Mouse (Mus musculus) right cerebral cortex, adult 18-20 months (tissue): ENCODE measurements around the gene Klf7.

Experiments
- DNase-seq: peaks from one replicate; pipeline ENCODE4 v3.0.0; 2022; ENCODE audit warnings: mixed read lengths

Gene Klf7

GRCm38 (mm10) chr1:64060699-64061454 lies 61.2 kb downstream of the Klf7 start:
- DNase-seq: no peak

DNA sequence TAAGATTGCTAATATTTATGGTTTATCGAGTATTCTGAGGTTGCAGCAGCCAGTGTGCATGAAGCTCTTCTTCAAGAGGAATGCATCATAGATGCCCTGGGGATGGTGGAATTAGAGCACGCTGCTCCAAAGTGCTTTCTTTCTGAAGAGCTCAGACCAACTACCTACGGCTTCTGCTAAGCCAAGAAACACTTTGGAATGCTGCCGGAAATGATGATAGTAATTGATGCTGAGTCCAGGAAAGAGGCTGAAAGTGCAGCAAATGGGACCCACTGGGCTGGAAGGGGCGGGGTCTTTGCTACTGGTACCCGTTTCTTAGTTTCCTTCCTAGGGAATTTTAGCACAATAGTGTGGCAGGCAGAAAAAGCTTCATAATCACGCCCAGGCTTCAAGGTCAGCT lies 62.0 kb downstream of the Klf7 start:
- DNase-seq: no peak

DNA sequence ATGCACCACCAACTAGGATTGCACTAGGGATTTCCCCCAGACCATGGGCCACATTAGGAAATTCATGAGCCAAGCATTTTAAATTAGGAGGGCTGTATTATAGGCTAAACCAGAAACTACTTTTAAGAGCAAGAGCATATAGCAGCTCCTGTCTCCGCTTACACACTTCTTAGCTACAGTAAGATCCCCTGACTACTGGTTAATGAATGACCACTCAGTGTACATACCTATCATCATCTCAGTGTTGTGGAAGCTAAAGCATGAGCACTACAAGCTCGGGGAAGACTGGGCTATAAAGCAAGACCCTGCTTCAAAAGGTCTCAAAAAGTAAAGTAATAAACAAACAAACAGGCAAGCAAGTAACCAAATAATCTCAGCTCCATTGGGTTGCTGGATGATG lies 65.5 kb downstream of the Klf7 start:
- no peak for DNase-seq

DNA sequence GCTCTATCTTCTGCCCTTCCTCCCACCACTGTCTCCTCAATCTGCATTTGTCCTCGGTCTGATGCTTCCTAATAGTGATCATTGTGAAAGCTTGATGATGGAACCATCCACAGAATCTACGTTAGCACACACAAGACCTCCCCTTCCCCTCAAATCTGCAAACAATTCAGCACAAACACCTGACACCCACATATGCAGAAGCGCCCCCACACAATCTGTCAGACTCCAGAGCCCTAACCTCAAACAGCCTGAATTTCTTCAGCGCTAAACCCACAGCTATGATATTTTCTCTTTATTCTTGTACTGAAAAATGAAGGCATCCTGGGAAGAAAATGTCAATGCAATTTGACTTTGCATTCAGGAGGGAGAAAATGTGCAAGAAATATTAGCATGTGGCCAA lies 66.1 kb downstream of the Klf7 start:
- DNase-seq: peak; percentile 81

GRCm38 (mm10) chr1:64055210-64055609 lies 66.9 kb downstream of the Klf7 start:
- no peak for DNase-seq

DNA sequence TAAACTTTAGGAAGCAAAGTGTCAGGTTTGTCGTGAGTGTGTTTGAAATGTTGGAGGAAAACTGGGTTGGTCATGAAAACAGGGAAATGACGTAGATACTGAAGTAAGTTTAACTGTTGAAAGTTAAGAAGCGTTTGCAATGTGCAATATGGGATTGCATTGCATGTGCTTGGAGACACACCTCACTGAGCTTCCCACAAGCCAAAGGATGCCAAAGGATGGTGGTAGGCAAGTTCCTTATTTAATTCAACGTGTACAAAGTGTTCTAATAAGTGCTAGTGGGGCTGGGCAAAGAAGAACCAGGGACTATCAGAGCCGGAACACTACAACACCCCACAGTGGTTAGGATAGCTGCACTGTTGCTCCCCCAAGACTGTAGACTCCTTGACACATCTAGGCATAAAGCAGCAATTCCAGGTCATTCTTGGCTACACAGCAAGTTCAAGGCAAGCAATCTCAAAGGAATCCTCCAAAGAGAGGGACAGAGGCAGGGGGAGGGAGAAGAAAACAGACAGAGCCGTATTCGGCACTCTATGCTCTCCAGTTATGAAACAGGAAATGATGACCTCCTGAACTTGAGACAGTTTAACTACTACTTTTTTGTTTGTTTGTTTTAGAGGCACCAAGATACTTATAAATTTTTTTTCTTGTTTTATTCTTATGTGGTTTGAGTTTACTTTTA lies 69.9 kb downstream of the Klf7 start:
- DNase-seq: no peak

- DNase-seq: no peak
Measured at GRCm38 (mm10) chr1:64048567-64048966, 73.5 kb downstream of the Klf7 start.

DNA sequence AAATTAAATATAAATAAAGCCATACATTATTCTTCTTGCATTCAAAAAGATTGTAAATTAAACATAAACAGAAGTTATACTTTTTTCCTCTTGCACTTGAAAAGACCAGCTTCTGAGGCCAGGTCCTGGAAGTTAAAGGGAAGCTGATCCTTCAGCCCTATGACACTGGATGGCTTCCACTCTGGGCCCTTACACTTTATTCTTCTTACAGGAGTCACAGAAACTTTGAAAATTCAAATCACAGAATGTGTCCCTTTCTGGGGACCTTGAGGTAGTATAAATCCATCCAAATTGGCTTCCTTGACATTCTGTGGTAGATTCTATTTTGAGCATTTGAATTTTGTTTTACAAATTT lies 75.3 kb downstream of the Klf7 start:
- no peak for DNase-seq

GRCm38 (mm10) chr1:64046087-64046801 lies 75.8 kb downstream of the Klf7 start:
- DNase-seq: no peak

GRCm38 (mm10) chr1:64044577-64044976 lies 77.5 kb downstream of the Klf7 start:
- DNase-seq: no peak

GRCm38 (mm10) chr1:64040831-64041383 lies 81.2 kb downstream of the Klf7 start:
- no peak for DNase-seq

DNA sequence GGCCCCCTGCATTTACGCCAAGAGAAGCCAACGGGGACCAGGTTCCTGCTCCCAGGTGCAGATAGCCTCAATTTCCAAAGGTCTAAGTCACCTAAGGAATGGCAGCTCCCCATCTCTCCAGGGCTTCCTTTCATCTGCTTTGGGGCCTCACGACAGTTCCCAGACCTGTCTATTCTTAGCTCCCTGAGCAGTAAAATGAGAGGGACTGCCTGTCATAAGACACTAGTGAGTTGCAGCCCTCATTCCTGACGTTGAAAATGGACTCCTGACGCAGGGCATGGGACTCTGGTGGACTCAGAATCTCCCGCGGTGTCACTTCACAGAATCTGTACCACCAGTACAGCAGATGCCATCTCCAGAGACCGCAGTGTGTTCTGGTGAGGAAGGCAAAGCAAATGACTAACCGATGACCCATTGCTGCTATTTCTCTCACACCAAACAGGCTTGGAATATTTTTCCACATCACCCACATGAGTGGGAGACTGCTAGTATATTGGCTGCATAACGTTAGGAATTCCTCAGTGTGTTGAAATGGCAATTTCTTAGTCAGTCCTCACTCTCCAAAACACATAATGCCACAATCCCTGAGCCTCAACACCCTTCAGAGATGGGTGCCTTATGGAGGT lies 81.9 kb downstream of the Klf7 start:
- peak; percentile 39 for DNase-seq

DNA sequence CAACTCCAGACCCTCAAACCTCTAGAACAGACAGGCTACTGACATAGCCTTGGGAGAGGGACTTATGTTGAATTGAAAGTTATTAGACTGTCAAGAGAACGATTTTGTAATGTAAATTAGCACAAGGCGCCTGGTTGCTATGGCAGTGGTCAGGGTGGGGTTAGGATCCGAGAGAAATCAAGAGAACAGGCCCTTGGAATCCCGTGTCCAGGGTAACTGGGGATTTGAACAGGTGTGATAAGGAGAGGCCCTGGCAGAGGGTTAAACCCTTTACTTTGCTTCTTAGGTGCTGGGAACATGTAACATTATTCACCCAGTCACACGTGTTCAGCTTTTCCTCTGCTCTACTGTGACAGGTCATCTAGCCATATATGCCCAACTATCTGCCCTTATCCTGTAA lies 83.7 kb downstream of the Klf7 start:
- no peak for DNase-seq

GRCm38 (mm10) chr1:64037800-64038199 lies 84.3 kb downstream of the Klf7 start:
- DNase-seq: peak; percentile 42

DNA sequence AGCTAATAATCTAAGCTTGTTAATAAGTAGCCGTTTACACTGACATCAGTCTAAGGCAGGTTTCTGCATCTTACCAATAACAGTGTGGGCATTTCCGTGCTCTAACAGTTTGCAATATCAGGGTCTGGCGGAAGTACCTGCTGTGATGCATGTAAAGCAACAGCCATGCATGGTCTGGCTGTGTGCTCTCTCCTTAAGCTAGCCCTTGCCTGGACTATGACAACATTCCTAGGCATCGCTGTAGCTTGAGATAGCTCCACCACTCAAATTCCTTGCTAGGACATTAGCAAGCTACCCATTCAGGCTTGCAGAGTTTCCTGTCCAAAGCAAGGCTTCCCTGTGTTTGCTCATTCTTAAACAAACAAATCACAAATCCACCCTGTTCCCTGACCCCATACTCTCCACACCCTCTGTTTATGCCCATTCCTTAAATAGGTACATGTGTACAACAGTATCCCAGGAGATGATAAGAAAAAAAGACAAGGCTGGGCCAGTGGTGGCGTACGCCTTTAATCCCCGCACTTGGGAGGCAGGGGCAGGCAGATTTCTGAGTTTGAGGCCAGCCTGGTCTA lies 85.1 kb downstream of the Klf7 start:
- no peak for DNase-seq

- no peak for DNase-seq
Measured at GRCm38 (mm10) chr1:64035804-64036203, 86.3 kb downstream of the Klf7 start.

- no peak for DNase-seq
Measured at GRCm38 (mm10) chr1:64035087-64035791, 86.8 kb downstream of the Klf7 start.

DNA sequence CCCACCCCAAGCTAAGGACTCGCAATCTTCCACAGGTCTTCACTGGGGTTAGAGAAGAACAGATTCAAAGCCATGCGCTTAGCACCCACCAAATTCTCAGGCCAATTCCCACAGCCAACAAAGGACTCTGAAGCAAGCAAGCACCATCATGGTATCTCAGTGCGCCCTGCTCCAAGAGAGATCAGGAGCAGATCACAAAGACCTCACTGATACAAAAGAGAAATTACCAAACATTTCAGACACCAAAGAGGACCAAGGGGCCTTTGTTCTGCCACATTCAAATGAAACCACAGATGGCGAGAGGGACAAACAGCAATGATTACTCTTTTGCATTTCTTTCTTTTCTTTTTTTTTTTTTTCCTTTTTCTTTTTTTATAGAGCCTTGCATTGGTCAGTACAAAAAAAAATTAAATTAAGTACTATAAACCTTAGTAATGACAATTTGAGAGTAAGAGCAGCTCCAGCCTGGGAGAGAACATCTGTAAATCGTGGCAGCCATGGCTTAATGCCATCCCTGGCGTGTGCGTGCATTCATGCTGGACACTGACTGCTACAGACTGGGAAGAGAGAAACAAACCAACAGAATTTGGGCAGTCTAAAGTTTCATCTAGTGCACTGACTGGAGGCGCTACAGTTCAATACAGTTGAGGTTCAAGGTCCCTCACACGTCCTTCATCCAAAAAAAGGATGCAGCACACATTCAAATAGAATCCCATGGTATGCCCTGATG lies 89.4 kb downstream of the Klf7 start:
- DNase-seq: no peak

GRCm38 (mm10) chr1:64021986-64022385 lies 100.1 kb downstream of the Klf7 start:
- no peak for DNase-seq

DNA sequence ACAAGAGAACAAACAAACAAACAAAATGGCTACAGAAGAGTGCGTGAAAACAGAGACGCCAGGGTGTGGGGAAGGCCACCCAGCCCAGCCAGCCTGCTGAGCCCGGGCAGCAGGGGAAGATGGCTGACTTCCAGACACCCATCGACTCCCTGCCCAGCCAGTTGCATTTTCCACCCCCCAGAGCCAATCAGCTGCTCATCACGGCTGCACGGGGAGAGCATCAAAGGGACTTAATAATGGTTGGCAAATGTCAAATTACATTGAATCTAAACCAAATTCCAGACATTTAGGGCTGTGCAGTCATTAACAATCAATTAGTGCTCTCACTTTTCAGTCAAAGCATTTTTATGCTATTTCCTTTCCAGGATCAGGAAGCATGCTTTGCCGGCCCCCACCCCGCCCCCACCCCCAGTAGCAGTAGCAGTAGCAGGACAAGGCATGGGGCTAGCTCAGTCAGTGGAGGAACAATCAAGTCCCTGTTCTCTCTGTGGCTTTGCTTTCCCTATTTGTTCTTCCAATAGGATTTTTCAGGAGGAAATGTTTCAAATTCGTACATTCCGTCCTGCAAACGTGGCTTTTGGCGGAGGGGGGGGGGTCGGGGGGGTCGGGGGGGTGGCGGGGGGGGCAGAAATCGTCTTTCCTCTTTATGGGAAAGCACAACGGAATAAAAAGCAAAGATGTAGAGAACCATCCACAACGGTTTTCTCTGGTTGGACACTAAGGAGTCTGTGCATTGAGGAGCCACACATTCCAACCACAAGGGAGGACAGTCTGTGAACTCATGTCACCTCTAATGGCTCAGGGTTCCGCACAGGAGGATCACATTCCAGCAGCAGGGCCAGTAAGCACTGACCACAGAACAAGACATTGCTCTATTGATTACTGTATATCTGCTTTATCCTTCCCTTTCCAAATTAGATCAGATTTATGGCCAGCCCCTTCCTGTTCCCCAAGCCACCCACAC lies 101.1 kb downstream of the Klf7 start:
- DNase-seq: peak; percentile 54
